Mouse (Mus musculus) stomach, postnatal 0 days (tissue): ENCODE data around the gene Thop1.

Experiments used
- CTCF ChIP-seq: IDR thresholded peaks from 2 replicates; pipeline ENCODE4 v1.5.1; 2016; ENCODE audit warnings: antibody characterized with exemption, low read depth, mild to moderate bottlenecking, moderate library complexity
- EP300 ChIP-seq: optimal IDR thresholded peaks from 2 replicates; pipeline ENCODE3; 2016; ENCODE audit warnings: antibody characterized with exemption

- no peak for TF ChIP-seq EP300
- TF ChIP-seq CTCF: no peak
These were observed 44.1 kb upstream of the Thop1 start, which contains the start of gene Diras1 for GRCm38 (mm10) chr10:81025639-81026275.
